Mouse (Mus musculus): ENCODE data around the gene Ank. TPM values are rescaled to one million over a fixed set of nuclear protein-coding genes. Genes with fewer than 3 reads are reported as not detected.
"Not testable (repeated sequence)": the region's sequence is repeated elsewhere in the genome, so short reads cannot be mapped to it uniquely, and the experiment has no call there.

Ank gene
- 10 to 100 TPM; 41.5 to 55.1 TPM for total RNA-seq (2021)
- long read RNA-seq, experiment 1, transcript Ank-201 (12 exons, 3,498 nt) = major isoform, 37 of 62 reads
- long read RNA-seq, experiment 1, transcript Ank-202 (5 exons, 1,911 nt) = minor isoform, 8 of 62 reads
- long read RNA-seq, experiment 1, partial matches to known transcripts = 14 of 62 reads
- long read RNA-seq, experiment 1, other reads (novel, unspliced or antisense) = 3 of 62 reads
- long read RNA-seq, experiment 2, transcript Ank-202 (5 exons, 1,911 nt) = minor isoform, 5 of 71 reads
- long read RNA-seq, experiment 2, transcript Ank-201 (12 exons, 3,498 nt) = major isoform, 55 of 71 reads
- long read RNA-seq, experiment 2, partial matches to known transcripts = 10 of 71 reads
- long read RNA-seq, experiment 2, other reads (novel, unspliced or antisense) = 1 of 71 reads

GRCm38 (mm10) chr15:27466131-27467080, at the start of gene Ank:
TSS of gene Ank (plus strand) at chr15:27466677.
- peak; percentile 88 for DNase-seq
- intact Hi-C loops (cut with DNase I; ENCODE audit: low total_unique reads) = loop anchor here (10.0 kb wide), 1 partner anchor 98 kb away; no protein-coding TSS in a partner anchor

GRCm38 (mm10) chr15:27418566-27419331, 47.7 kb upstream of the Ank start:
- no peak for DNase-seq
- intact Hi-C loops (cut with DNase I; ENCODE audit: low total_unique reads) = no loop called here

- intact Hi-C loops (cut with DNase I; ENCODE audit: low total_unique reads) = no loop called here
These were observed 44.9 kb upstream of the Ank start for GRCm38 (mm10) chr15:27421531-27421930.

GRCm38 (mm10) chr15:27427581-27427980, 38.9 kb upstream of the Ank start:
- intact Hi-C loops (cut with DNase I; ENCODE audit: low total_unique reads) = no loop called here

More at GRCm38 (mm10) chr15:27421531-27421930, 44.9 kb upstream of the Ank start:
- no peak for DNase-seq

GRCm38 (mm10) chr15:27430241-27430640, 36.2 kb upstream of the Ank start:
- no peak for DNase-seq
- intact Hi-C loops (cut with DNase I; ENCODE audit: low total_unique reads) = no loop called here

More at GRCm38 (mm10) chr15:27427581-27427980, 38.9 kb upstream of the Ank start:
- DNase-seq = no peak

GRCm38 (mm10) chr15:27432851-27433615, 33.4 kb upstream of the Ank start:
- intact Hi-C loops (cut with DNase I; ENCODE audit: low total_unique reads) = no loop called here
- DNase-seq = no peak

- intact Hi-C loops (cut with DNase I; ENCODE audit: low total_unique reads) = no loop called here
- DNase-seq = no peak
These were observed 31.1 kb upstream of the Ank start for GRCm38 (mm10) chr15:27435409-27435808.

GRCm38 (mm10) chr15:27436194-27436593, 30.3 kb upstream of the Ank start:
- intact Hi-C loops (cut with DNase I; ENCODE audit: low total_unique reads) = no loop called here
- DNase-seq = no peak

GRCm38 (mm10) chr15:27441053-27441452, 25.4 kb upstream of the Ank start:
- DNase-seq = no peak
- intact Hi-C loops (cut with DNase I; ENCODE audit: low total_unique reads) = no loop called here

GRCm38 (mm10) chr15:27441529-27441928, 24.9 kb upstream of the Ank start:
- DNase-seq = no peak
- intact Hi-C loops (cut with DNase I; ENCODE audit: low total_unique reads) = no loop called here

GRCm38 (mm10) chr15:27441951-27442350, 24.5 kb upstream of the Ank start:
- DNase-seq = no peak
- intact Hi-C loops (cut with DNase I; ENCODE audit: low total_unique reads) = no loop called here

- DNase-seq = no peak
- intact Hi-C loops (cut with DNase I; ENCODE audit: low total_unique reads) = no loop called here
These were observed 21.6 kb upstream of the Ank start for GRCm38 (mm10) chr15:27444772-27445347.

- intact Hi-C loops (cut with DNase I; ENCODE audit: low total_unique reads) = loop anchor here (10.0 kb wide), 1 partner anchor 96 kb away; no protein-coding TSS in a partner anchor
These were observed 15.8 kb upstream of the Ank start for GRCm38 (mm10) chr15:27450689-27451088.

GRCm38 (mm10) chr15:27451760-27452159, 14.7 kb upstream of the Ank start:
- DNase-seq = no peak
- intact Hi-C loops (cut with DNase I; ENCODE audit: low total_unique reads) = loop anchor here (10.0 kb wide), 1 partner anchor 97 kb away; no protein-coding TSS in a partner anchor

More at GRCm38 (mm10) chr15:27450689-27451088, 15.8 kb upstream of the Ank start:
- no peak for DNase-seq

GRCm38 (mm10) chr15:27452496-27452895, 14.0 kb upstream of the Ank start:
- no peak for DNase-seq
- intact Hi-C loops (cut with DNase I; ENCODE audit: low total_unique reads) = loop anchor here (10.0 kb wide), 1 partner anchor 98 kb away; no protein-coding TSS in a partner anchor

- intact Hi-C loops (cut with DNase I; ENCODE audit: low total_unique reads) = loop anchor here (10.0 kb wide), 1 partner anchor 102 kb away; no protein-coding TSS in a partner anchor
- no peak for DNase-seq
These were observed 9.5 kb upstream of the Ank start for GRCm38 (mm10) chr15:27457001-27457400.

- DNase-seq = not testable (repeated sequence)
These were observed 6.7 kb upstream of the Ank start for GRCm38 (mm10) chr15:27459781-27460180.

More at GRCm38 (mm10) chr15:27459781-27460180, 6.7 kb upstream of the Ank start:
- intact Hi-C loops (cut with DNase I; ENCODE audit: low total_unique reads) = loop anchor here (5.0 to 10.0 kb wide), 3 partner anchors 105 to 127 kb away; no protein-coding TSS in a partner anchor
